Mouse (Mus musculus) ovary, postnatal 10 days (tissue): ENCODE data around the gene Pcsk7.

Source experiments
- DNase-seq: peaks from one replicate; pipeline ENCODE4 v3.0.0; 2022; ENCODE audit warnings: low spot score

Pcsk7 gene

DNA sequence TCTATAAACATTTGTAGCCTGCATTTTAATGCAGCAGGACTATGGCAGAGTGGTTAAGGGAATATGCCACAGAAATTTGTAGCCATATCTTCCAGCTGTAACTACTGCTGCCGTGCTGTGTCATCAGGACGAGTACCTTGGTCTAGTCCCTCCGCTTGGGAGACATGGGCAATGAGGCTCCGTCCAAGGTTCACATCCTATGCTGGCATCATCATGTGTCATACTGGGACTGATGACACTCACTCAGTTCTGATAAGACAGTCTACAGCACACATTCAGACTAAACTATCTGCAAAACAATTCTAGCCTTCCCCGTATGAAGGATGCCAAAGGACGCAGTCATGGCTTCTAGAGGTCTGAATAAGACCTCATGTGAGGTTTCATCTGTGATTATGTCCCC lies 57.3 kb downstream of the Pcsk7 start:
- no peak for DNase-seq

GRCm38 (mm10) chr9:45976884-45977283 lies 70.6 kb downstream of the Pcsk7 start:
- DNase-seq: no peak
